In the genomic region with DNA sequence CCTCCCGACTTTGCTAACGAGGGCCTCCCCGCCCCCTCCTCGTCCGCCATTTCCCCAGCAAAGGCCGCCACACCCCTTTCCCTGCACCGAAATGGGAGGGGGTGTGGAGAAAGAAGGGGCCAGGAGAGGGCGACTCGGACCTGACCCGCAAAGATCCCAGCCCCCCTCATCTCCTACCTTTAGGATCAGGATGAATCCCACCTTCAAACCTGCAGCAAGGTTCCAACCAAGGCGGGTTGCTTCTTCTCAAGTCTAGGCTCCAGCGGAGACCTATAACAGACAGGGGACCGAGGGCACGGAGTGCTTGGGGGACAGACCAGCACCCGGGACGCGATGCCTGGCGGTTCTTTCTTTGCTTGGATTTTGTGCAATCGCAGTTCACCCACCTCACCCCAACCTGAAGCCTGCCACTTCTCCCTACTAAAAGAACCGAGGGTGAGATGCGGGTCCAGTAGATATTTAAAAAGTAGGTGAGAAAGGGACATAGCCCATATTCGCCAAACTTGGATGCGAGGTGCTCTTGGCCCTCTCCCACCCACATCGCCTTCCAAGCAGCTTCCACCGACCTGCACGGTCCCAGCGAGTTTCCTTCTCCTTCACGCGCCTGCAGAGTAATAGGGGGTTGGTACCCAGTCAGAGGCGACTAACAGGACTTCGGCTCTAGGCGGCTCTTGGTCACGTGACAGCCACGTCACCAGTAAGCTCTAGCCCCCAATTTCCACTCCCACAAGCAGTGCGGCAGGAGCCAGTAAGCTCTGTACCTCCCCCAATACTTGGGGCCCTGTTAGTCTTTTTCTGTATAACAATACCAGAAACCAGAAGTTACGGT, we compare ENCODE assay signal across 8 mouse cellular contexts. TPM values are rescaled to one million over a fixed set of nuclear protein-coding genes. Genes with fewer than 3 reads are reported as not detected.
DNase-seq lines count a peak whose midpoint lies in the region.

A gene (minus strand): TSS at position 654 of the 829 bp plus-strand sequence.

- H3K4me1 ChIP-seq in hindbrain, embryonic 10.5 days (replicated peaks) = peaks cover 3% of the 10 kb centered on the region; the same call in 1 of the 2 replicates

- no peaks in the 10 kb centered on the region for H3K36me3 ChIP-seq in hindbrain, embryonic 10.5 days

- WGBS in hindbrain, embryonic 10.5 days = 17% methylated on average over 36 of the region's 36 CpGs

- no peaks in the 10 kb centered on the region for H3K9me3 ChIP-seq in hindbrain, embryonic 10.5 days

- H3K4me3 ChIP-seq in hindbrain, embryonic 10.5 days = peak within 1 kb of the TSS; percentile 59

- peaks cover 61% of the 10 kb centered on the region for H3K27me3 ChIP-seq in hindbrain, embryonic 10.5 days (ENCODE audit: insufficient read depth, poor library complexity, severe bottlenecking)

- peak within 1 kb of the TSS; percentile 82 for H3K27ac ChIP-seq in hindbrain, embryonic 10.5 days

- DNase-seq in T-cell, adult 2 months (ENCODE audit: low spot score) = peak; percentile 72
- DNase-seq in cerebellum, adult 9-10 months = peak; percentile 72
- DNase-seq in frontal cortex, adult 2 months (ENCODE audit: extremely low spot score in 1 of 2, low spot score in 1 of 2) = peak; percentile 47 to 63
- DNase-seq in hindbrain, embryonic 10.5 days (ENCODE audit: low spot score) = peak; percentile 74
- peak; percentile 42 to 66 for DNase-seq in layer of hippocampus, postnatal 14 days (ENCODE audit: low spot score in 2 of 2)
- peak; percentile 64 for DNase-seq in lung, postnatal 14 days
- DNase-seq in retina, embryonic 14.5 days (ENCODE audit: low spot score) = peak; percentile 78
- DNase-seq in thymus, postnatal 36 days = peak; percentile 64 to 79

RNA-seq across cellular contexts. Expression of the gene that starts here (rescaled TPM):
- 8.4 and 9.6 TPM in 2 replicates for polyA plus RNA-seq in frontal cortex, adult 2 months (2012; rRNA removed)
- 15.7 and 16.1 TPM in 2 replicates for polyA plus RNA-seq in hindbrain, embryonic 10.5 days (2016; fragmentation: Nextera tagmentation; extraction: Ambion mirVana)
- 1 to 10 TPM; 7.2 to 7.3 TPM for total RNA-seq in layer of hippocampus, postnatal 14 days (2021)

Comparison
In these comparisons a context has a peak if more than half of its experiments do, and no peak if none do; other contexts are left out.
1. Peak in every context shown above with its lines: DNase-seq, H3K4me3 ChIP-seq and H3K27ac ChIP-seq.